Mouse (Mus musculus) thymus, adult 18-20 months (tissue): ENCODE data around the gene Cblc.
"Not testable (repeated sequence)": the region's sequence is repeated elsewhere in the genome, so short reads cannot be mapped to it uniquely, and the experiment has no call there.

Experiments
- DNase-seq, 2 experiments: peaks; one replicate each; pipeline ENCODE4 v3.0.0; 2022; ENCODE audit warnings: mixed read lengths in 2 of 2

Cblc gene

DNA sequence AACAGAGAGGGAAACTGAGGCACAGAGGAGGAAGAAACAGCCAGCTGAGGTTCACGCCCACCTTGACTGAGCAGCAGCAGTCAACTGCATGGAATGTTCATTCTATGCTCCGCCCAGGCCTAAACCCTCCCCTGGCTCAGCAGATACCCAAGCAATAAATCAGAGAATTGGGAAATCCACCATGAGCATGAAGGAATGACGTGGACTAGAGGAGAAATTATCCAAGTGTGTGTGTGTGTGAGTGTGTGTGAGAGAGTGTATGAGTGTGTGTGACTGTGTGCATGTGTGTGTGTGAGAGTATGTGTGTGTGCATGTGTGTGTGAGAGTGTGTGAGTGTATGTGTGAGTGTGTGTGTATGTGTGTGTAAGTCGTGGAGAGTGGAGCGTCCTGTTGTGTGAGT lies 21.8 kb upstream of the Cblc start:
- DNase-seq = no peak

DNA sequence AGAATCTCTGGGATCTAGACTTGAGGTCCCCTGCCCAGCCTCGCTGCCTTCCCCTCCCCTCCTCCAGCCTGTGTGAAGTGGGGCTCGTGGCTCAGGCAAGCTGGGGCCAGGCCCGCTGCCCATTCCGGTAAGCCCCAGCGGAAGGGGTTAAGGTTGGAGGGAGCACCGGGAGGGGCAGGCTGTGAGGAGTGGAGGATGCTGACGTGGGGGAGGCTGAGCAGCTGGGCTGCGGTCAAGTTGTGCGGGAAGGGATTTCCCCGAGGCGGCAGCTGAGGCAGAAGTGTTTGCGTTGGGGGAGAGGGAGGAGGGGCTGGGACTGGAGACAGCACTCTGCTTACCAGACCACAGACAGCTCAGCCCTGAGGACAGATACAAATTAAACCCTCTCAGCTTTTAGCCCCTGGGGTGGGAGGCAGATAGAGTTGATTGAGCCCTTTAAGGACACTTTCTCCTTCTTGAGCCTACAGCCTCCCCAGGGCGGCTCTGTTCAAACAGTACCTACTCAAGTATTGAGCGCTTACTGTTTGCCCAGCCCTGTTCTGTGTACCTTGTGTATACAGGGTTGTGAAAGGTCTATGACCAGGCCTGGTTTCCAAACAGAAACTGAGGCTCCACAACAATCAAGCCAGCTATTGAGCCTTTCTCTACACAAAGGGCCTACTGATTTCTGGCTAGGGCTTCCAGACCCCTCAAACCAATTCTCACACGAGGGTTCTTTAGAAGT lies 20.9 kb upstream of the Cblc start:
- DNase-seq = peak; percentile 78 to 87

GRCm38 (mm10) chr7:19816224-19816771 lies 19.7 kb upstream of the Cblc start:
- DNase-seq = peak; percentile 61 to 68

GRCm38 (mm10) chr7:19815296-19816223 lies 19.0 kb upstream of the Cblc start:
- DNase-seq = no peak

GRCm38 (mm10) chr7:19813579-19814122 lies 17.0 kb upstream of the Cblc start:
- DNase-seq = no peak

GRCm38 (mm10) chr7:19813161-19813560 lies 16.6 kb upstream of the Cblc start:
- DNase-seq = no peak

- DNase-seq = no peak
These were observed 14.5 kb upstream of the Cblc start for GRCm38 (mm10) chr7:19811114-19811513.

DNA sequence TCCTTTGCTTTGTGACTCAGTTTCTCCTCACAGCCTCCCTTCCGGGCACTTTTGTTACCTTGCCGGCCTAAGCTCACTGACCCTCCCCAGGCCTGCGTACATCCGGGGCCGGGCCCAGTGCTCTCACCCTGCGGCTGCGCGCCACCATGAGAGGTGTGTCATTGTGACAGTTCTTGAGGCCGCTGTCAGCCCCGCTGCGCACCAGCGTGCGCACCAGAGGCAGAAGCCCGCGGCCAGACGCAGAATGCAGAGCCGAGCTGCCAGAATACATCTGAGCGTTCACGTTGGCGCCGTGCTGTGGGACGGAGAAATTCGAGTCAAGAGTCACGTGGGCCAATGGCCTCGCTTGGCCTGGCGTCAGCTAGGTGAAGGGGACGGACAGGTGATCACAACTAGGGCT lies 12.8 kb upstream of the Cblc start:
- DNase-seq = no peak

GRCm38 (mm10) chr7:19806356-19806969 lies 9.9 kb upstream of the Cblc start:
- DNase-seq = no peak

- DNase-seq = peak in 1 of 2 experiments; percentile 51
These were observed 6.4 kb upstream of the Cblc start for GRCm38 (mm10) chr7:19802995-19803394.

DNA sequence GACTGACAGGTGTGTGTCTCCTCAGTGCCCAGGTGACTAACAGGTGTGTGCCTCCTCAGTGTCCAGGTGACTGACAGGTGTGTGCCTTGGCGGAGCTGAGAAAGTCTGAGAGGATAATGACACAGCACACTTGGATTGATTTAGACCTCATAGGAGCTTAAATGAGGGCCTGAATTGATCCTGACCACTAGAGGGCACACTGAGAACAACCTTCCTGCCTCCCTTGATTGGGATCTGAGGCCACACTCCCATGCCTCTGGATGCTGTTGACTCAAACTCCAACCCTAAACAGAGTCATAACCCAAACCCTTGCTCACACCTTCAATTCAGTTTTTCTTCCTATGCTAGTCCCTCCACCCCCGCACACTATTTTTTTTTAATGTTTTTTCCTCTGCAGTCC lies 4.2 kb upstream of the Cblc start:
- no peak for DNase-seq

DNA sequence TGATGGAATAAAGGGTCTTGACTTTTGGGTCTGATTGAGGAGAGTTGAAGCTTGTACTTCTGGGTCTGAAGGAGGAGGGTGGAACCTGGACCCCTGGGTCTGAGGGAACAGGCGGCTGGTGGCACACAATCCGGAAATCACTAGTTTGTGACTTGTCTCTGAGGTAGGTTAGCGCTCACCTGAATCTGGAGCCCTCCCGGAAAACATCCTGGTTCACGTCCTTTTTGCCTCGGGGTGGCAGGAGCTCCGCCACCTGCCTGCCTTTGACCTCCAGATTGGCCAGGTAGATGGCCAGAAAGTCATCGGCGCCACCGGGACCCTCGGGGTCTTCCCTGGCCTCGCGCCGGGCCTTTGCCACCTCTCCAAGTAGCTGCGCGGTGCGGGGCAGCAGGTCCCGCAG lies 355 bp downstream of the Cblc start:
- DNase-seq = no peak

DNA sequence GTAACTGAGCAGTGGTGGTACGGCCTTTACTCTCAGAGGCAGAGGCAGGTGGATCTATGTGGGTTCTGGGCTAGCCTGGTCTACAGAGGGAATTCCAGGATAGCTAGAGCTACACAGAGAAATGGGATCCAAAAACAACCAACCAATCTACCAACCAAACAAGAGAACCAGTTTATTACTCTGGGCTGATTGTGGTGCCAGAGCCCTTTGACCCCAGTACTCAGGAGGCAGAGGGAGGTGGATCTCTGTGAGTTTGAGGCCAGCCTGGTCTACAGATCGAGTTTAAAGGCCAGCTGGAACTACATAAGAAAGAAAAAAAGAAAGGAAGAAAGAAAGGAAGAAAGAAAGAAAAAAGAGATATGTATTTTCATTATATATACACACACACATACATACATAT lies 1.4 kb downstream of the Cblc start:
- DNase-seq = no peak

- DNase-seq = no peak
These were observed 3.6 kb downstream of the Cblc start for GRCm38 (mm10) chr7:19792701-19793630.

DNA sequence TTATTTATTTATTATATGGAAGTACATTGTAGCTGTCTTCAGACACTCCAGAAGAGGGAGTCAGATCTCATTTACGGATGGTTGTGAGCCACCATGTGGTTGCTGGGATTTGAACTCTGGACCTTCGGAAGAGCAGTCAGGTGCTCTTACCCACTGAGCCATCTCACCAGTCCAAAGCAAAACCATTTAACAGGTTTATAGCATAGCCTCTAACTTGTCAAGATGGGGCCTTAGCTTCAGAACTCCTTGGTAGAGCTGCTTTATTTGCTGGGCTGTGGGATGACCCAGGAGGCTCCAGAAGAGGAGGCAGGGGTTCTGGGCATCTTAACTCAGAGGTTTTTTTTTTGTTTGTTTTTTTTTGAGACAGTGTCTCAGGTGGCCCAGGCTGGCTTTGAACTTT lies 5.1 kb downstream of the Cblc start:
- DNase-seq = not testable (repeated sequence)

- peak; percentile 76 to 86 for DNase-seq
These were observed 6.7 kb downstream of the Cblc start for GRCm38 (mm10) chr7:19789904-19790347.

- no peak for DNase-seq
These were observed 10.6 kb downstream of the Cblc start for GRCm38 (mm10) chr7:19785874-19786458.

GRCm38 (mm10) chr7:19784764-19785535 lies 11.7 kb downstream of the Cblc start:
- no peak for DNase-seq

DNA sequence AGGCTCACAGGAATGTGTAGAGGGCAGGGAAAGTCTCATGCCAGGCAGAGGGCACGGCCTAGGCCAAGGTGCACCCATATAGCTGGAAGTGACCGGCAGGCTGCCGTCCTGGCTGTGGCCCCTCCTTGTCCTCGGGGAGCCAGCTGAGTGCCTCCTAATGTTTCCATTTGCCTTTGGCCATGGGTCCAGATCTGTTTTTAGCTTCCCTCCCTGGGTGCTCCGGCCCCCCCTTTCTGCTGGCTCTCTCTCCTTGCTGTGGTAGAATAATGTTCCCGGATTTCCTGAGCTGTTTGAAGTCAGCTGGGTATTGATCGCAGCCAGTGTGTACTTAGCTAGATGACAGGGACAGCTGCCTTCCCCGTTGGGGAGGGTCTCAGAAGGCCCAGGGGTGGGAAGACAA lies 13.0 kb downstream of the Cblc start:
- DNase-seq = no peak

- no peak for DNase-seq
These were observed 14.0 kb downstream of the Cblc start for GRCm38 (mm10) chr7:19782645-19783044.

GRCm38 (mm10) chr7:19781741-19782140 lies 14.9 kb downstream of the Cblc start:
- no peak for DNase-seq
